Mouse (Mus musculus) thymus, adult 2 months (tissue): ENCODE measurements around the gene Thoc7. TPM values are rescaled to one million over a fixed set of nuclear protein-coding genes. Genes with fewer than 3 reads are reported as not detected.

ENCODE experiments used
- DNase-seq: peaks from one replicate; pipeline ENCODE4 v3.0.0; 2021
- H3K27ac ChIP-seq: fragments of 200-500 bp; 2 replicates; pipeline ENCODE4 v1.5.1; 2012; ENCODE audit warnings: low read length, control low read depth; ENCODE audit not compliant: control insufficient read depth, insufficient read depth
- H3K27me3 ChIP-seq: fragments of 200-500 bp; 2 replicates; pipeline ENCODE4 v1.6.1; 2012; ENCODE audit warnings: mild to moderate bottlenecking, low read length, moderate library complexity, mixed read lengths; ENCODE audit not compliant: control insufficient read depth, insufficient read depth
- H3K36me3 ChIP-seq: fragments of 200-500 bp; 2 replicates; pipeline ENCODE4 v1.6.1; 2012; ENCODE audit warnings: mild to moderate bottlenecking, low read length, moderate library complexity; ENCODE audit not compliant: control insufficient read depth, insufficient read depth
- H3K4me1 ChIP-seq: fragments of 200-500 bp; replicated peaks from 2 replicates; pipeline ENCODE4 v1.6.1; 2012; ENCODE audit warnings: low read length; ENCODE audit not compliant: control insufficient read depth, insufficient read depth
- H3K4me3 ChIP-seq: fragments of 200-500 bp; 2 replicates; pipeline ENCODE4 v1.5.1; 2012; ENCODE audit warnings: mild to moderate bottlenecking, low read length, control low read depth, moderate library complexity; ENCODE audit not compliant: control insufficient read depth, insufficient read depth
- CTCF ChIP-seq: fragments of 200-500 bp; IDR thresholded peaks from 2 replicates; pipeline ENCODE4 v1.5.1; 2012; ENCODE audit warnings: mild to moderate bottlenecking, control low read depth, low read length, moderate library complexity, borderline replicate concordance; ENCODE audit not compliant: control insufficient read depth, poor library complexity, insufficient read depth; ENCODE audit errors: extremely low read depth
- POLR2A ChIP-seq: fragments of 200-500 bp; IDR thresholded peaks from 2 replicates; pipeline ENCODE4 v1.6.1; 2012; ENCODE audit warnings: mild to moderate bottlenecking, low read length, control low read depth, moderate library complexity; ENCODE audit not compliant: control insufficient read depth, poor library complexity, insufficient read depth; ENCODE audit errors: extremely low read depth
- WGBS: fragments of 180-500 bp; shearing (Covaris S2); methylation state at CpG from one replicate; pipeline ENCODE4 v1.1.7; 2018; 5-methylcytosine and 5-hydroxymethylcytosine counted together
- polyA plus RNA-seq: library from polyadenylated mRNA; depleted of rRNA; stranded (reverse); fragments of >200 nt; gene quantifications from 2 replicates; pipeline ENCODE4 v1.2.3, GENCODE M21; 2012

Thoc7 gene
- polyA plus RNA-seq, 1 experiment, result 33.4 TPM

DNA sequence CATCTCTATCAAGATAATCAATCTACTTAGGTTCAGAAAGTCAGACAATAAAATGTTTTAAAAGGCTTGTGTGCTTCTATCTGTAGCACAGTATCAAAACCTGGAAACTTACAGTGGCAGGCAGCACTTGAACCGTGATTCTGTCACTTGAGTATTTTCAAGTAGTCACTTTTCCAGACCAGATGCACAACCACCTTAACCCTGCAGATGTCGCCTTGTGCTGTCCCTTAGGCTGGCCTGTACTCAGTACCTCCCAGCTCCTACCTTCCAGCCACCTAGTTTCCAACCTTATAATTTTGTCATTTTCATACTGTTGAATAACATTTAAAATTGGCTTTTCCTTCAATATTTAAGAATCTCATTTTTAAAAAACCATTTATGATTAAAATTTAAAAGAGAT, 20.5 kb upstream of the Thoc7 start:
- no peak for DNase-seq
- Histone ChIP-seq H3K4me1 (peaks cover 3% of the 10 kb centered on the region; the same call in 1 of the 2 replicates), H3K27me3 (no peaks in the 10 kb centered on the region), H3K27ac (no peak overlapping the region), H3K4me3 (no peak overlapping the region), H3K36me3 (no peaks in the 10 kb centered on the region)
- TF ChIP-seq CTCF (no peak), POLR2A (no peak)
- 83% methylated on average over 2 of the region's 2 CpGs for WGBS

DNA sequence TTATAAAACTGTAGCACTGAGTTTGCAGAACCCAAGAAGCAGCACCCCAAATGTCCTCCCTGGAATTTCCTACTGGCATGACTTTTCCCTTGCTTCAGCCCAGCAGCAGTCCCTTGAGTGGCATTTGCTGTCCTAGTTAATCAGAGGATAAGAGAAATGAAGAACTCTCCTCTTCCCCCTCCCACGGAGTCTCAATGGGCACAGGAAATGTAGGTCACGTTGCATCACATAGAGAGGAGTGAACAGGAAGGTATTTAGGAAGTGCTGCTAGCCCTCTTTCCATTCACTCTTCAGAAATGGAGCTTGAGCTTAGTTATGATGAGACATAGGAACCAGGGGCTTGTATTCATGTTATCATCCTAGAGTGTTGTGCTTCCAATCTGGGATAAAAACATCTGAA, 19.6 kb upstream of the Thoc7 start:
- TF ChIP-seq POLR2A (no peak), CTCF (no peak)
- DNase-seq, result no peak
- WGBS, result 7% methylated on average over 2 of the region's 2 CpGs
- no peaks in the 10 kb centered on the region for H3K27me3 ChIP-seq
- H3K4me1 ChIP-seq, result peaks cover 3% of the 10 kb centered on the region; the same call in 1 of the 2 replicates
- no peak overlapping the region for H3K4me3 ChIP-seq
- H3K27ac ChIP-seq, result peak overlapping the region; percentile 22; the same call in 1 of the 2 replicates
- H3K36me3 ChIP-seq, result no peaks in the 10 kb centered on the region

DNA sequence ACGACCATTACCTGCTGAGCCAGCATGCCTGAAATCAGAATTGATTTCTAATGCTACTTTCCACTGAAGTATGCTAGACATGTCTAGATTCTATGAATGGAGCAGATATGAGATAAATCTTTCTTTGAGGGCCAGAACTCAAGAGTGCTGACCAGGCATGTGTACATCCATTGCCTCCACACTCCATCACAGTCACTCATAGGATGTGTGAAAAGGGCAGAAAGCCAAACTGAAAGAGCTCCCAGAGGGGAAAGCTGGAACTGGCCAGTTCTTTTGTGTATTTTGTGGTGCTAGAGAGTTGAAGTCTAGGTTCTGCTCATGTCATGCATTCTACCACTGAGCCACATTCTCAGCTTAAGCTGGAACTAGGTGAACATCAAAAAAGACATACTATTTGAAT, 15.8 kb upstream of the Thoc7 start:
- Histone ChIP-seq H3K36me3 (no peaks in the 10 kb centered on the region), H3K27ac (no peak overlapping the region), H3K4me3 (no peak overlapping the region), H3K4me1 (peaks cover 3% of the 10 kb centered on the region; the same call in 1 of the 2 replicates), H3K27me3 (no peaks in the 10 kb centered on the region)
- TF ChIP-seq CTCF (no peak), POLR2A (no peak)
- no peak for DNase-seq
- WGBS, result 98% methylated on average over 1 of the region's 1 CpGs

DNA sequence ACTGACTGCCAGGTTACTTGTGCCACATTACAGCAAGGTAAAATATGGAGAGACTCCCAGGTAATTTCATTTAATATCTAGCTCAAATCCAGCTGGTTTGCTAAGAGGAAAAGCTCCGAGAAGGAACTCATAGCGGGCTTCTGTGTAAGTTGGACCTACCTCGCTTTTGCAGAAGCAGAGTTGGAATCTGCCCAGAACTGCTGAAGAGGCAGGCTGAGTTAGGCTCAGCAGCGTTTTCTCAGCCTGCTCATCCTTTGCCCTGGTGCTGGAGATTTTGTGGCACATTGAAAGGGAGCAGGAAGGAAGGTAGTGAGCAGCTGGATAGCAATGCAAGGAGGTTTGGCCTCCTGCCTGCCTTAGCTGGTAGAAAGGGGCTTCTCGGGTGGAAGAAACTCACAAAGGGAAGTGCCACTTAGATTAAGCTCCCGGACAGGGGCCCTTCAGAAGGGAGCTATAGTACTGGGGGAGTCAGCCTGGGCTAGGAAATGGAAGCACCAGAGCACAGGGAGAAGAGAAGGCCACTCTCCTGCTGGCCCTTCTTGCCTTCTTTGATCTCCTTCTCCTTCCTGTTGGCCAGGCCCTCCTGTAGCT, 10.1 kb upstream of the Thoc7 start:
- WGBS, result 66% methylated on average over 6 of the region's 6 CpGs
- H3K27ac ChIP-seq, result no peak overlapping the region
- H3K27me3 ChIP-seq, result no peaks in the 10 kb centered on the region
- no peak overlapping the region for H3K4me3 ChIP-seq
- no peaks in the 10 kb centered on the region for H3K36me3 ChIP-seq
- DNase-seq, result no peak
- TF ChIP-seq POLR2A (no peak), CTCF (no peak)
- no peaks in the 10 kb centered on the region; the same call in 1 of the 2 replicates for H3K4me1 ChIP-seq

DNA sequence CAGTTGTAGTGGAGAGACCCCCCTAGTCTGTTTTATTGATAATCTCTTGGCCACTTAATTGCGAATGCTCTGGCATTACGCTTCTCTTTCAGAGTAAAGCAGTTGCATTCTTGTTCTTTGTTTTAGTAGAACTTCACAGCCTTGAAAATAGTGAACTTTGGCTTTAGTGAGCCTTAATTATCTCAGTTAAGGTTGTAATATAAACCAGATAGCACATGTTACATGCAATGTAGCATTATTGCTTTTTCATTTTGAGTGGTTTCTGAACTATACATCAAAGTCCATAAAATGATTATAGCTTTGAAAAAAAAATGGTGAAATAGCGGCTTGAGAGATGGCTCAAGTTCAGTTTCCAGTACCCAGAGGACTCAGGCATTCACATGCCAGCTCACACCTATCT, 8.9 kb upstream of the Thoc7 start:
- TF ChIP-seq POLR2A (no peak), CTCF (no peak)
- Histone ChIP-seq H3K4me3 (no peak overlapping the region), H3K27me3 (no peaks in the 10 kb centered on the region), H3K36me3 (no peaks in the 10 kb centered on the region), H3K4me1 (no peaks in the 10 kb centered on the region; the same call in 1 of the 2 replicates), H3K27ac (no peak overlapping the region)
- DNase-seq, result no peak
- WGBS, result 96% methylated on average over 3 of the region's 3 CpGs

DNA sequence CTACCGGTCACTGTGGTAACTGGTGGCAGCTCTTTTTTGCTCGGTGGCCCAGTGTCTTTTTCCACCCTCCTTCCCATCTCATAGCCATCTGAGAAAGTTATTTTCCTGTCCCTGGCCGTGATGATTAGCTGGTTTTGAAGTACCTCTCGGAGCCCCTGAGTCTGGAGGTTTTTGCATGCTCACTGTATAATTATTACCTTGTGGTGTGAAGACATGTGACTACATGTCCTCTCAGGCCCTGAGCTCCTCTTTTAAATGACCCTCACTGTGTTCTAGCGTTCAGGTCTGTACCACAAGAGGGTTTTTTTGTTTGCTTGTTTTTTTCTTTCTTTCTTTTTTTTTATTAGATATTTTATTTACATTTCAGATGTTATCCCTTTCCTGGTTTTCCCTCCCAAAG, 6.8 kb upstream of the Thoc7 start:
- Histone ChIP-seq H3K27ac (no peak overlapping the region), H3K27me3 (no peaks in the 10 kb centered on the region), H3K4me3 (no peak overlapping the region), H3K36me3 (no peaks in the 10 kb centered on the region), H3K4me1 (no peaks in the 10 kb centered on the region; the same call in 1 of the 2 replicates)
- no peak for TF ChIP-seq CTCF
- no peak for TF ChIP-seq POLR2A
- 94% methylated on average over 5 of the region's 5 CpGs for WGBS
- DNase-seq, result no peak

DNA sequence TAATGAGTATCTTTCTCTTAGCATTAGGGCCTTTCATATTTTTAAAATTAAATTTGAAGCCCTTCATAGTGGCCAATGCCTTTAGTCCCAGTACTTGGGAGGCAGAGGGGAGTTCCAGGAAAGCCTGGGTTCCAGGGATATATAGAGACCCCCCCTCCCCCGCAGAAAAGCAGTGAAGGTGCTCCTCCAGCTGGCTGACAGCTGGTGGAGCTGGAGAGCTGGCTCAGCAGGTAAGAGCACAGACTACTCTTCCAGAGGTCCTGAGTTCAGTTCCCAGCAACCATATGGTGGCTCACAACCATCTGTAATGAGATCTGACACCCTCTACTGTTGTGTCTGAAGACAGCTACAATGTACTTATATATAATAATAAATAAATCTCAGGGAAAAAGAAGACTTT, 6.0 kb upstream of the Thoc7 start:
- 63% methylated on average over 1 of the region's 1 CpGs for WGBS
- H3K4me3 ChIP-seq, result no peak overlapping the region
- no peaks in the 10 kb centered on the region; the same call in 1 of the 2 replicates for H3K4me1 ChIP-seq
- TF ChIP-seq CTCF, result no peak
- TF ChIP-seq POLR2A, result no peak
- DNase-seq, result no peak
- H3K27ac ChIP-seq, result no peak overlapping the region
- no peaks in the 10 kb centered on the region for H3K36me3 ChIP-seq
- H3K27me3 ChIP-seq, result no peaks in the 10 kb centered on the region
